Mouse (Mus musculus): Measurements from ENCODE around the gene Spata32.

Spata32 gene

GRCm38 (mm10) chr11:103173041-103173770 lies 45.0 kb downstream of the Spata32 start:
- no peak for DNase-seq

GRCm38 (mm10) chr11:103172392-103173040 lies 45.7 kb downstream of the Spata32 start:
- no peak for DNase-seq

GRCm38 (mm10) chr11:103171703-103172391 lies 46.4 kb downstream of the Spata32 start:
- no peak for DNase-seq

- peak in 1 of 2 experiments; percentile 31 for DNase-seq
These were observed 47.0 kb downstream of the Spata32 start for GRCm38 (mm10) chr11:103171286-103171620.

GRCm38 (mm10) chr11:103170494-103171285 lies 47.5 kb downstream of the Spata32 start, which contains the start of gene Fmnl1:
Fmnl1 (plus strand) TSS chr11:103171107.
- DNase-seq, result peak; percentile 53 to 59

- no peak for DNase-seq
These were observed 48.1 kb downstream of the Spata32 start for GRCm38 (mm10) chr11:103170111-103170493.

- no peak for DNase-seq
These were observed 48.6 kb downstream of the Spata32 start for GRCm38 (mm10) chr11:103169664-103170063.

- DNase-seq, result peak; percentile 83 to 87
These were observed 49.4 kb downstream of the Spata32 start for GRCm38 (mm10) chr11:103168690-103169390.

- DNase-seq, result no peak
These were observed 53.8 kb downstream of the Spata32 start for GRCm38 (mm10) chr11:103164391-103164790.

GRCm38 (mm10) chr11:103162132-103162531 lies 56.1 kb downstream of the Spata32 start:
- no peak for DNase-seq

GRCm38 (mm10) chr11:103161449-103161848 lies 56.8 kb downstream of the Spata32 start:
- no peak for DNase-seq

GRCm38 (mm10) chr11:103160738-103161137 lies 57.5 kb downstream of the Spata32 start:
- DNase-seq, result no peak

- peak; percentile 99 for DNase-seq
These were observed 59.4 kb downstream of the Spata32 start for GRCm38 (mm10) chr11:103158621-103159478.

Data from cerebellum, postnatal 36 days (tissue).